Mouse (Mus musculus) mature B cell (primary cell): ENCODE measurements at regions not wholly inside any gene's neighbourhood (a gene's known extent, or its start where the extent isn't known, plus 50 kb on each side); places are given as distances from the start of the nearest gene placed in this dataset.

Experiments
- in situ Hi-C: fragments of 300-500 bp; cut with MboI; formaldehyde crosslinking; loops from 2 replicates; pipeline ENCODE4 v1.14.3; 2019

GRCm38 (mm10) chr10:98840957-98841831 lies 73.0 kb upstream of the Atp2b1 start:
- in situ Hi-C loops: no loop called here

DNA sequence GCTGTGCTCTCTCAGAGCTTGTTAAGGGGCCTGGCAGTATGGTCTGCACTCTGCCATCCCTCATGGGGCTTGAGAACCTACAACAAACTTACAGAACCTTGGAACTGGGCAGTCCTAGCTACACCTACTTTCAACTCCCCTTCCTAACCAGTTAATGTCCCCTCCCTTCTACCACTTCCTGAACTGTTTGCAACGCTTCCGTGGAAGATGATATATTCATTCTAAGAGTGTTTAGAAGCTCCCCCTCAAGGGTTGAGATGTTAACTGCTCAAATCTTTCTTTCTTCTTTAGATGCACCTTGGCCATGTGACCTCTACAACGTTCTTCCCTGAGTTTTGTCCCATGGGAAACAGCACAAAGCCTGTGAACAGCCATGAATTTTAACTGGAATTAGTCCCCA lies 72.3 kb upstream of the Atp2b1 start:
- in situ Hi-C loops: no loop called here

- in situ Hi-C loops: no loop called here
Observed at GRCm38 (mm10) chr10:98842721-98843120, 71.5 kb upstream of the Atp2b1 start.

GRCm38 (mm10) chr10:98849851-98850250 lies 64.4 kb upstream of the Atp2b1 start:
- in situ Hi-C loops: no loop called here

- in situ Hi-C loops: no loop called here
Observed at GRCm38 (mm10) chr10:98857395-98857794, 56.8 kb upstream of the Atp2b1 start.

DNA sequence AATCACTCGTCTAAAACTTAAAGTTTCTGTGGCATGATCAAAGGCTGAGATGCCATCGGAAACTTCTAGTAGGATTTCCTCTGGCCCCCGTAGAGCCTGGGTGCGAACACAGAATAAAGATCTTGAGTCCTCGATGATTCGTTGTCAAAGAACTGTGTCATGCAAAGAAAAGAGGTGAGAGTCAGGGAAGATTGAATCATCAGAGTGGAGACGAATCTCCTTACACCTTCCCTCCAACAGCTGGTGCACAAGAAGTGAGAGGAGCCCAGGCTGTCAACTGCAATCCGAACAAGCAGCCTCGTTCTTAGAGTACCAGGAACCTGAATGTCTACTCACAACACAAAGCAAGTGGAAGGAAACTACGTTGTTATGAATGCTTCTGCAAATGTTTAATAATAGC lies 52.7 kb upstream of the Atp2b1 start:
- in situ Hi-C loops: no loop called here

GRCm38 (mm10) chr10:98862712-98863111 lies 51.5 kb upstream of the Atp2b1 start:
- in situ Hi-C loops: no loop called here

DNA sequence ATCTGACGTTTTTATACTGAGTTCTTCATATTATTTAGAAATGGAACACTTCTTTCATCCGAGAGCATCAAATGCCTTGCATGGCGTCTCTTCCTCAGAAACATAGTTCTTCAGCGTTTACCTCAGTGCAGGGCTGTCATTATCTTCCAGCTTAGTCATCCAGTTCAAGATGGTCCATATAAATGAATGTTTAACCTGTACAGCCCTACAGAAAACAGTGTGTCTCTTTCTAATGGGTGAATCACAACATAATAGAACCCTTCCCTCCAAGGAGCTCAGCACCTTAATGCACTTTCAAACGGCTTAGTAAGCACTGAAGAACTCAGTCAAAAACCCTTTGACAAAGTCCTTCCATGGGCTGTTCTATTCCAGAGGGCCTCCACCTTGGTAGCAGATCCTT lies 49.8 kb upstream of the Atp2b1 start:
- in situ Hi-C loops: no loop called here
